Mouse (Mus musculus): ENCODE measurements around the gene Tcf7.
A peak's percentile ranks its signal among the peaks of the same experiment; 100 is the strongest.

Gene Tcf7

GRCm38 (mm10) chr11:52282774-52283595, at the start of gene Tcf7:
Tcf7 (minus strand) TSS chr11:52283014.
- DNase-seq (ENCODE audit: low spot score in 2 of 2), result no peak

DNA sequence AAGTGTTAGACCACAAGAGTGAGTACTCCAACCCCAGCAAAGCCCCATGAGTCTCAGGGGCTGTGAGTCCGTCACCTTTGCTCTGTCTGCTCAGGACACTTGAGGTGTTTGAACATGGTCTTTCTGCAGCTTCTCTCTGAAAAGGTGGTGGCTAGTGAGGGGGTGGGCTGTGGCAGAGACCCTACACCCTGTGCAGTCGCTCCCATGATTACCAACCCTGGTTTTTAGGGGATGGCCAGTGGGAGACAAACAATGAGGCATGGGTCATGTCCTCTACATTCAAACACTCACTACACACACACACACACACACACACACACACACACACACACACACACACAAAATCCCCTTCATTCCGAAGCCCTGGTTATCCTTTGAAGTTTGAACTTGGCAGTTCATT, 44.5 kb upstream of the Tcf7 start:
- DNase-seq (ENCODE audit: low spot score in 2 of 2), result no peak

- no peak for DNase-seq (ENCODE audit: low spot score in 2 of 2)
Observed at GRCm38 (mm10) chr11:52324442-52325367, 41.9 kb upstream of the Tcf7 start.

DNA sequence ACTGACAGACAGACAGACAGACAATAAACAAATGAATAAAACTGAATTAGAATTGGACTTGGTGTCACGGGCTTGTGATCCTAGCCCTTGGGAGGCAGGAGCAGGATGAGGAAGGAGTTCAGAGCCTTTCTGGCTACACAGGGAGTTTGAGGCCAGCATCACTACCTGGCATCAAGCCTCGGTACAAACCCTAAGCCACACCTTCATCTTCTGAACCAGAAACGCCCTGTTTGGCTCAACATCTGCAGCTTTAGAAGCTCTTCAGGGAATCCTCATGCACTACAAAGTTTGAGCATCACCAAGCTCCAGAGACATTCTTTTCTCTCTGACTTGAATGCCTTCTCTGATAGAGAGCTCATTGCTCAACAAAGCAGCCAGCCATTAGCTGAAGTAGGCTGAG, 38.7 kb upstream of the Tcf7 start:
- DNase-seq (ENCODE audit: low spot score in 2 of 2), result no peak

GRCm38 (mm10) chr11:52320529-52320928, 37.7 kb upstream of the Tcf7 start:
- no peak for DNase-seq (ENCODE audit: low spot score in 2 of 2)

- no peak for DNase-seq (ENCODE audit: low spot score in 2 of 2)
Observed at GRCm38 (mm10) chr11:52319664-52320063, 36.9 kb upstream of the Tcf7 start.

GRCm38 (mm10) chr11:52318445-52318844, 35.6 kb upstream of the Tcf7 start:
- no peak for DNase-seq (ENCODE audit: low spot score in 2 of 2)

DNA sequence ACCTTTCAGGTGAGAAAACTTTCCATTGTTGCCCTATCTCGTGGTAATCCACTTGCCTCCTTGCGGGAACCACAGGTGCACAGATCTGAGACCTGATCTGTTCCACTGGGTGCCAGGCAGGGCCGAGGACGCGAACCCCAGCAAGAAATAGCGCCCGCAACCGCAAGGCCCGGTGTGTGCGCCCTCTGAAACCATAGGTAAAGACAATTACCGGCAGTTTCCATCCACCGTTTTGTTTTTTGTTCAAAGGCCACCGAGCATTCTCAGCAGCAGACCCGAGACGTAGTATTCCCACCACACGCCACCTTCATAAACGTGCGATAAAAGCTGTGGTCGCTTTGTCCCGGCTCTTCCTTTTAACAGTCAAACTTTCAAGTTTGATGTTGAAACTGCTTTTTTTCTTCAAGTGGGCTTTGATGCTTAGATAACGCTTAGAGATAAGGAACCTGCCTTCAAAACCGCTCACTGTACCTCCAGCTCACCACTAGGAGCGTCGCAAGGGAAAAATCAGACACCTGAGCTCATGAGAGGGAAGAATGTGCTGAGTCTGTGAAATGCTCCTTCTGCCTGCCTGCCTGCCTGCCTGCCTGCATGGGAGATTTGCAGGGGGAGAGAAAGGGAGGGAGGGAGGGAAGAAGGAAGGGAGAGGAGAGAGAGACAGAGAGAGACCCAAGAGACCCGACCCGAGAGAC, 31.4 kb upstream of the Tcf7 start:
- no peak for DNase-seq (ENCODE audit: low spot score in 2 of 2)

GRCm38 (mm10) chr11:52310709-52311108, 27.9 kb upstream of the Tcf7 start:
- DNase-seq (ENCODE audit: low spot score in 2 of 2), result no peak

DNA sequence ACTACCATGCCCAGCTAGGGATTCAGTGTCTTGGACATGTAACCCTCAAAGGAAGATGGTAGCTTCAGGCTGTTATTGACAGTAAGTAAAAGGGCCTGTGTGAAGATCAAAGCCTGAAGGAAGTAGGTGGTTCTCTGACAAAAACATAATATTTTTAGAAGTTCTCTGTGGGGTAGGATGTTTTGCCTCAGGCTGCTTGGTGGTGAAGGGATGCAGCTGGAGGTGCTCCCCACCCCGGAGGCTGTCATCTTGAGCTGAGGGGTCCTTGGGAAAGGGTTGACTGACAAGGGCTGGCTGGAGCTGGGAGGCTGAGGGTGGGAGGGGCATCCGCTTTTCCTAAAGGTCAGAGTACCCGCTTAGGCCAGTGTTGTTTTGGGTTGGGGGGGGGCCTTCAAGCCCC, 26.7 kb upstream of the Tcf7 start:
- DNase-seq (ENCODE audit: low spot score in 2 of 2), result no peak

- no peak for DNase-seq (ENCODE audit: low spot score in 2 of 2)
Observed at GRCm38 (mm10) chr11:52306431-52306830, 23.6 kb upstream of the Tcf7 start.

DNA sequence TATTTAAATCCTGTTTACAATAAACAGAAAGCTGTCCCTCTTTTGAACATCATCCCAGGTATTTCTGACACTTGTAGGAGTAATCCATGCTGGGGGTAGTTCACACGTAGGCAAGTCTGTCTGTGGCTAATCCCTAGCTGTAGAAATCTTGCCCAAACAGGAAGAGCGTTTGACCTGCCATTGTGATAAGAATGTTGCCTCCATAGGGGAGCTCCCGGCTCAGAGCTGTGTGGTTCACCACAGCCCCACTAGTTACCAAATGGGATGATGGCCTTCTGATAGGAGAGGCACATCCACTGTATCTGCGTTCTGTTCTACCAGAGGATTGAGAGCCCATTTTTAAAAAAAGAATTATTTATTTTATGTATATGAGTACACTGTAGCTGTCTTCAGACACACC, 22.5 kb upstream of the Tcf7 start:
- no peak for DNase-seq (ENCODE audit: low spot score in 2 of 2)

GRCm38 (mm10) chr11:52302668-52303067, 19.9 kb upstream of the Tcf7 start:
- no peak for DNase-seq (ENCODE audit: low spot score in 2 of 2)

DNA sequence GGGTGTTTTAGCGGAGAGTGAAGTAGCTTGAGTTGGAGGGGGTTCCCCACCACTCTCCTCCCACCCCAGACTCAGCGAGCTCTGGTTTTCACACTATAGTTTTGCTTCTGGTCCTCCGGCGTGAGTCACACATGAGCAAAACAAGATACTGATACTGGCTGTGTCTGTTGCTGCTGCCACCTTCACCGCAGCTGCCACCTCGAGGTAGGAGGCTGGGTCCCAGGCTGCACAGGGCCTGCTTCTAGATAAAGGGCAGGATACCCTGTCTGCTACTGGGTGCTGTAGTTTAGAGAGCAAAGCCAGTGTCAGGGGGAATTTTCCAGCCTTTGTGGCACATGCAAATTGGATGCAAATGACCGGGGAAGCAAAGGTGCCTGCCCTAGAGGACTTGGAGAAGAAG, 16.9 kb upstream of the Tcf7 start:
- no peak for DNase-seq (ENCODE audit: low spot score in 2 of 2)

DNA sequence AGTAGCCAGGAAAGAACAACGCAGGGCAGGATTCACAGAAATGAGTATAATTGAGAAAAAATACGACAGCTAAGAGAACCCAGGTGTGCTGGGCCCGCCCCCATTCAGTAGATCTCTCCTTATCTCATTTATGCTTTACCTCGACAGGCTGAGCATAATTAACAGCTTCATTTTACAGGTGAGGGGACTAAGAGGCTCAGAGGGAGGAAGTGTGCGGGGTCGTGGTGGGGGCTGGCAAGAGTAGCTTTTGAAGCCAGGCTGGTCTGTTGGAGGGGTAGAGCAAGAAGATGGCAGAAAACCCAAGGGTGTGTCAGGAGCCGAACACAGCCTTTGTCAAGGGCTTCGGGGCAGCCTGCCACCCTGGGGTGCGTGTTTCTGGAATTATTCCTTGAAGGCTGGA, 16.1 kb upstream of the Tcf7 start:
- no peak for DNase-seq (ENCODE audit: low spot score in 2 of 2)

- peak in 1 of 2 experiments; percentile 75 for DNase-seq (ENCODE audit: low spot score in 2 of 2)
Observed at GRCm38 (mm10) chr11:52297352-52297751, 14.5 kb upstream of the Tcf7 start.

- DNase-seq (ENCODE audit: low spot score in 2 of 2), result no peak
Observed at GRCm38 (mm10) chr11:52294103-52294502, 11.3 kb upstream of the Tcf7 start.

DNA sequence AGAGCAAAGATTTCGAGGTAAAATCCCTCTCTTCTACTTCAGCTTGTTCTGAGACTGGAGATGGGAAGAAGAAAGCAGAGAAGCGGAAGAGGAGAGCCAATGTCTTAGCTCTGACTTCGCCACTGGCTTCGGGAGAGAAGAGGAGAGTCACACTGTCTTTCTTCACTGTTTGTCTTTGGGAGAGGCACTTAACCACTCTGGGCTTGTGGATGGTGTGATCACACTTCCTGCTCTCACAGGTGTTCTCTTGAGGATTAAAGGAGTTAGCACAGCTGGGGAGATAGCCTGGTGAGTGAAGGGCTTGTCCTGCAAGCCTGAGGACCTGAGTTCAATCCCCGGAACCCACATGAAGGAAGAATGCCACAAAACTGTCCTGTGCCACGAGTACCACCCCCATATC, 10.1 kb upstream of the Tcf7 start:
- DNase-seq (ENCODE audit: low spot score in 2 of 2), result no peak

GRCm38 (mm10) chr11:52292346-52292745, 9.5 kb upstream of the Tcf7 start:
- no peak for DNase-seq (ENCODE audit: low spot score in 2 of 2)

DNA sequence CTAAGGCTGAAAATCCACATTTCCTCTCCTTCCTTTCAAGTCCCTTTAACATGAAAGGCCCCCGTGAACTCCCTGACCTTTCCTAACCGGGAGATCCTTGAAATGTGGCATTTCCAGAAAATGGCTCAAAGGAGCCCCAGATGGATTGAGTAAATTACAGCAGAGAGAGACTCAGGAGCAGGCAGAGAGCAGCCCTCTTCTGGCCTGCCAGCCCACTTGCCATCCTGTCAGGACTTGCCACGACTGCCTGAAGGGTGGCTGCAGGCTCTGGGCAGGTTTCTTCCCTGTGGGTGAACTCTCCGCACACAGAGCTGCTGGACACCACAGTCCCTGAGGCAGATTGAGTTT, 4.1 kb upstream of the Tcf7 start:
- DNase-seq (ENCODE audit: low spot score in 2 of 2), result no peak

DNA sequence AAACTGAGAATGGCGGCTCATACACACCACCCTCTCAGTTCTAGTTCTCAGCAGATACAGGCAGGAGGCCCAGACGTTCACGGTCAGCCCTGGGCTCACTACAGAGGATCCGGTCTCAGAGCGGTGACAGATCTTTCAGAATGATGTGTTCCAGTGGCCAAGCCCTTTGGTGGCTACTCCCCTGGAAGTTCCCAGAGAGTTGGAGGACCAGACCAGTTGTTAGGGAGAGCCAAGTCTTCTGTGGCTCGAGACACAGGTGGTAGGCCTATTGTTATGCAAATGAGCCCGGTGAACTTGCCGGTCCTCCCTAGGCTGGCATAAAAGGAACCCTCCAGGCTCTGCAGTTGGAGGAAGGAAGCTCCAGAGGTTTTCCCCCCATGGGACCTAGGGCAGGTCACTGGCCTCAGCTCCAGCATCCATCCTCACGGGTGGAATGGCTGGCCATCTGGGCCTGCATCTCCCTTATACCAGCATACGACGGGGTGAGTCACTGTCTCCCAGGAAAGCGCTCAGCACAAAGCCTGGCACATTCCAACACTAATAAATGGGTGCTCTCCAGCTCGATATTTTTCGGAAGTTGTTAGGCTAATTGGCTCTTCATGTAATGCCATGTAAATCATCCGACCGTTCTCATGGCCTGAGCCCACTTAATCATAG, 3.6 kb upstream of the Tcf7 start:
- DNase-seq (ENCODE audit: low spot score in 2 of 2), result no peak
